Mouse (Mus musculus): ENCODE measurements around the gene Gm10591. TPM values are rescaled to one million over a fixed set of nuclear protein-coding genes. Genes with fewer than 3 reads are reported as not detected.
"Not testable (repeated sequence)": the region's sequence is repeated elsewhere in the genome, so short reads cannot be mapped to it uniquely, and the experiment has no call there.

The Gm10591 gene
- polyA plus RNA-seq (2015; fragmentation: Nextera tagmentation; extraction: Ambion mirVana): not detected in 2 replicates

- ATAC-seq (ENCODE audit: borderline replicate concordance, extremely low read depth, low FRiP score, low TSS enrichment); H3K9ac ChIP-seq; H3K4me1 ChIP-seq; H3K9me3 ChIP-seq; H3K36me3 ChIP-seq; H3K27ac ChIP-seq; H3K27me3 ChIP-seq; H3K4me3 ChIP-seq; H3K4me2 ChIP-seq: not testable (repeated sequence)
- no CpG with 5 or more reads among the region's 5 CpGs for WGBS
These were observed at the start of gene Gm10591 for GRCm38 (mm10) chr4:42611895-42612294. Gene Gm10591 (plus strand): TSS chr4:42612195.

DNA sequence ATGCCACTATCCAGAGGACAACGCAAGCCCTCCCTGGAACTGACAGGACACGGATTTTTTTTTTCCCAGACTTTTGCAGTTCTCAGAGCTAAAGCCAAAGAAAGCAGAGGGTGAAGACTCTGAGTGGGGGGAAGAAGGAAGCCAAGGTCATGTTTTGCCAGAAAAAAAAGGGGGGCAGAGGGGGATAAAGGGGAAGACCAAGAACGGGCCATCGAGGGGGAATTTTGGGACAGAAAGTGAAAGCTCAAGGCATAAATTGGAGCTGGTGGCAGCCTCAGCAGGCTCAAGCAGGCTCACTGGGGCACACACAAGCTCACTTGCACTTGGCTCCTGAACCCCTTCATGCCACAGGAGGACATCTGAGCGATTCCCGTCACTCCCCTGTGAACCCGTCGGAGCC lies 17.4 kb downstream of the Gm10591 start, which contains the start of gene Gm2564:
Gene Gm2564 (plus strand): TSS at position 301 of the 400 bp plus-strand sequence.
- WGBS: no CpG with 5 or more reads among the region's 8 CpGs
- not testable (repeated sequence) for H3K4me1 ChIP-seq; H3K9ac ChIP-seq; H3K4me2 ChIP-seq; H3K4me3 ChIP-seq; H3K27me3 ChIP-seq; ATAC-seq (ENCODE audit: borderline replicate concordance, extremely low read depth, low FRiP score, low TSS enrichment); H3K36me3 ChIP-seq; H3K27ac ChIP-seq; H3K9me3 ChIP-seq

GRCm38 (mm10) chr4:42654951-42655350 lies 43.0 kb downstream of the Gm10591 start, which contains the start of gene Ccl27b:
Gene Ccl27b (plus strand): TSS chr4:42655251.
- H3K4me1 ChIP-seq; H3K9ac ChIP-seq; ATAC-seq (ENCODE audit: borderline replicate concordance, extremely low read depth, low FRiP score, low TSS enrichment); H3K27ac ChIP-seq; H3K9me3 ChIP-seq; H3K27me3 ChIP-seq; H3K36me3 ChIP-seq; H3K4me2 ChIP-seq; H3K4me3 ChIP-seq: not testable (repeated sequence)
- WGBS: no CpG with 5 or more reads among the region's 9 CpGs

GRCm38 (mm10) chr4:42661793-42662192 lies 49.8 kb downstream of the Gm10591 start, which contains the start of gene Il11ra2:
Gene Il11ra2 (minus strand): TSS chr4:42661893.
- H3K9me3 ChIP-seq; H3K27me3 ChIP-seq; H3K4me2 ChIP-seq; H3K4me1 ChIP-seq; H3K9ac ChIP-seq; H3K4me3 ChIP-seq; H3K27ac ChIP-seq; H3K36me3 ChIP-seq; ATAC-seq (ENCODE audit: borderline replicate concordance, extremely low read depth, low FRiP score, low TSS enrichment): not testable (repeated sequence)
- no CpG with 5 or more reads among the region's 3 CpGs for WGBS

Other genes with a start within 250 kb of the Gm10591 start
- not detected in 2 replicates for gene Gm21586, start 172.8 kb upstream of the Gm10591 start, polyA plus RNA-seq (2015; fragmentation: Nextera tagmentation; extraction: Ambion mirVana)
- gene Gm2163, start 145.4 kb upstream of the Gm10591 start, polyA plus RNA-seq (2015; fragmentation: Nextera tagmentation; extraction: Ambion mirVana): not detected in 2 replicates
- gene Fam205a2, start 84.0 kb upstream of the Gm10591 start, polyA plus RNA-seq (2015; fragmentation: Nextera tagmentation; extraction: Ambion mirVana): not detected in 2 replicates
- gene Gm2564, start 17.5 kb downstream of the Gm10591 start, polyA plus RNA-seq (2015; fragmentation: Nextera tagmentation; extraction: Ambion mirVana): not detected in 2 replicates
- gene Ccl27b, start 43.1 kb downstream of the Gm10591 start, polyA plus RNA-seq (2015; fragmentation: Nextera tagmentation; extraction: Ambion mirVana): not detected in 2 replicates
- gene Il11ra2, start 49.7 kb downstream of the Gm10591 start, polyA plus RNA-seq (2015; fragmentation: Nextera tagmentation; extraction: Ambion mirVana): not detected in 2 replicates
- gene 4930578G10Rik, start 123.3 kb downstream of the Gm10591 start, polyA plus RNA-seq (2015; fragmentation: Nextera tagmentation; extraction: Ambion mirVana): not detected in 2 replicates
- gene Ccl19, start 144.4 kb downstream of the Gm10591 start, polyA plus RNA-seq (2015; fragmentation: Nextera tagmentation; extraction: Ambion mirVana): 0.41 TPM in 1 of 2 replicates, not detected in the other
- 72.9 and 77.9 TPM in 2 replicates for gene Ccl21a, start 161.8 kb downstream of the Gm10591 start, polyA plus RNA-seq (2015; fragmentation: Nextera tagmentation; extraction: Ambion mirVana)
- 0.08 TPM in 1 of 2 replicates, not detected in the other for gene Fam205a1, start 241.7 kb downstream of the Gm10591 start, polyA plus RNA-seq (2015; fragmentation: Nextera tagmentation; extraction: Ambion mirVana)
- 0.06 TPM in 1 of 2 replicates, not detected in the other for gene Gm12394, start 244.6 kb downstream of the Gm10591 start, polyA plus RNA-seq (2015; fragmentation: Nextera tagmentation; extraction: Ambion mirVana)

Data from lung, embryonic 15.5 days (tissue).